ENCODE assay signal across 28 mouse cellular contexts in the genomic region with DNA sequence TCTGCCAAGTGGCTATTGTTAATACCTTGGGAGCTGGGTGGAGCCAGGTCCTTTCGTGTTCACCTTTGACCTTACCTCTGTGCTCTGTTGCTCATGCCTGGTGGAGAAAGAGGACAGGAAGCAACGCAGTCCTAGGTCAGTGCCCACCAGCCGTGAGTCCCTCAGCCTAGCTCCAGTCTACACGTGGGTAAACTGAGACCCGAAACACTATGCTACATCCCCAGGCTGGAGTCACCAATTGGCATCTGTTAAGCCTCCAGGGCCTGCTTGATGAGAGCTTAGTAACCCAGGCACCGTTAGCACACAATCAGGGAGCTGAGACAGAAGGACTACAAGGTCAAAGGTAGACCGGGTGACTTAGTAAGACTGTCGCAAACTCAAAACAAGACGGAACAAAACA.
"Had no signal": no experiment of that assay in that cellular context is flagged by ENCODE, and none has a peak within 500 bp of the region (broad histone marks: within the 10 kb centered on the region; RNA-seq: fewer than 3 reads in every experiment).

No protein-coding gene starts in this region.

- H3K9me3 ChIP-seq: limb, embryonic 10.5 days; limb, embryonic 13.5 days; limb, embryonic 15.5 days; liver, embryonic 12.5 days; liver, embryonic 13.5 days; liver, embryonic 15.5 days; lung, embryonic 15.5 days; megakaryocyte, embryonic 14.5 days; midbrain, embryonic 10.5 days; midbrain, embryonic 12.5 days; midbrain, embryonic 13.5 days had no signal

- DNase-seq: left cerebral cortex, postnatal 4 days; liver; liver, embryonic 13.5 days; liver, postnatal 0 days; lung, adult 18-20 months; lung, adult 2 months; lung, embryonic 14.5 days; lung, postnatal 10 days; lung, postnatal 14 days; lung, postnatal 4 days; midbrain, embryonic 14.5 days had no signal

- H3K36me3 ChIP-seq: limb, embryonic 10.5 days; limb, embryonic 12.5 days; limb, embryonic 13.5 days; limb, embryonic 15.5 days; liver, embryonic 12.5 days; liver, embryonic 13.5 days; liver, embryonic 15.5 days; lung, embryonic 15.5 days; midbrain, embryonic 10.5 days; midbrain, embryonic 12.5 days; midbrain, embryonic 13.5 days had no signal

- H3K9ac ChIP-seq: limb, embryonic 12.5 days; limb, embryonic 13.5 days; limb, embryonic 15.5 days; liver, embryonic 12.5 days; liver, embryonic 13.5 days; liver, embryonic 14.5 days; liver, embryonic 15.5 days; liver, postnatal 0 days; lung, embryonic 14.5 days; lung, embryonic 15.5 days; midbrain, embryonic 12.5 days; midbrain, embryonic 13.5 days had no signal

- H3K4me1 ChIP-seq: liver, embryonic 12.5 days; liver, embryonic 13.5 days; liver, embryonic 15.5 days; megakaryocyte, embryonic 14.5 days; midbrain, embryonic 12.5 days; midbrain, embryonic 13.5 days had no signal

- ATAC-seq: liver, embryonic 12.5 days; liver, postnatal 0 days; midbrain, embryonic 13.5 days; midbrain, embryonic 16.5 days had no signal

- H3K27ac ChIP-seq: left cerebral cortex, adult 2 months; limb, embryonic 10.5 days; limb, embryonic 12.5 days; limb, embryonic 13.5 days; limb, embryonic 15.5 days; liver, embryonic 12.5 days; liver, embryonic 13.5 days; liver, embryonic 14.5 days; liver, embryonic 15.5 days; lung, embryonic 15.5 days; macrophage; midbrain, embryonic 12.5 days; midbrain, embryonic 13.5 days had no signal

- H3K4me2 ChIP-seq: limb, embryonic 12.5 days; limb, embryonic 13.5 days; limb, embryonic 15.5 days; liver, embryonic 11.5 days; liver, embryonic 12.5 days; liver, embryonic 13.5 days; liver, embryonic 15.5 days; lung, embryonic 14.5 days; lung, embryonic 15.5 days; midbrain, embryonic 12.5 days; midbrain, embryonic 13.5 days had no signal

- H3K27me3 ChIP-seq: liver, embryonic 13.5 days; liver, embryonic 15.5 days; midbrain, embryonic 12.5 days; midbrain, embryonic 13.5 days had no signal

- H3K4me3 ChIP-seq: left cerebral cortex, adult 2 months; limb, embryonic 10.5 days; limb, embryonic 12.5 days; limb, embryonic 13.5 days; limb, embryonic 15.5 days; liver, embryonic 12.5 days; liver, embryonic 13.5 days; liver, embryonic 15.5 days; lung, embryonic 15.5 days; megakaryocyte, embryonic 14.5 days; midbrain, embryonic 10.5 days; midbrain, embryonic 12.5 days; midbrain, embryonic 13.5 days; myocyte had no signal
